Mouse (Mus musculus) hematopoietic stem cell, adult 5-6 weeks (primary cell): ENCODE data around the gene Neurl1b. TPM values are rescaled to one million over a fixed set of nuclear protein-coding genes. Genes with fewer than 3 reads are reported as not detected.

ENCODE experiments used
- ATAC-seq, 2 experiments: fragments of 125-278 bp in 1 of 2; replicated peaks in 1 of 2; 2 replicates each; pipeline ENCODE4 v1.8.0; 2016 to 2017; ENCODE audit warnings: inconsistent platforms in 2 of 2, mild to moderate bottlenecking in 2 of 2, moderate number of reproducible peaks in 2 of 2, low read depth in 1 of 2, moderate TSS enrichment in 1 of 2; ENCODE audit not compliant: low FRiP score in 2 of 2, poor library complexity in 2 of 2, severe bottlenecking in 2 of 2, insufficient read depth in 1 of 2, low TSS enrichment in 1 of 2
- total RNA-seq: library from RNA; stranded (forward); fragments of 172-1452, 232-1000 nt; gene quantifications from 2 replicates; pipeline ENCODE4 v1.2.3, GENCODE M21; 2017

Neurl1b gene
- total RNA-seq, 1 experiment from 2014 or later = 7.0 TPM

DNA sequence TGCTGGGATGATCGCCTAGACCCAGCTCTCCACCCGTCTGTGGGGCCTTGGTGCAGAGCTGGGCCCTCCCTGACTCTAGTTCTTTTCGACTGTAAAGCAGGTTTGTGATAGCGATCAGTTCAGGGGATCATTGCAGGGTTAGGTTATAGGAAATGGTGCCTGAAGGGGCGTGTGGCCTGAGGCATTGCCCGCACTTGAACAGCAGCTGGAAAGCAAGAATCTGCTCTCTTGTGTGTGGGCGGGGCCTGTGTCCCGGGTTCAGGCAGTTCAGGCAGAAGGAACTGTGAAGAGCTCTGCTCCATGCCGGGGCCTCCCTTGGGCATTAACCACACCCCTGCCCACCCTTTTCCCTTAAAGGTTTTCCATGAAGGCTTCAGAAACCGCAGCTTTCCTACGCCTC is 18.7 kb downstream of the Neurl1b start:
- no peak for ATAC-seq

DNA sequence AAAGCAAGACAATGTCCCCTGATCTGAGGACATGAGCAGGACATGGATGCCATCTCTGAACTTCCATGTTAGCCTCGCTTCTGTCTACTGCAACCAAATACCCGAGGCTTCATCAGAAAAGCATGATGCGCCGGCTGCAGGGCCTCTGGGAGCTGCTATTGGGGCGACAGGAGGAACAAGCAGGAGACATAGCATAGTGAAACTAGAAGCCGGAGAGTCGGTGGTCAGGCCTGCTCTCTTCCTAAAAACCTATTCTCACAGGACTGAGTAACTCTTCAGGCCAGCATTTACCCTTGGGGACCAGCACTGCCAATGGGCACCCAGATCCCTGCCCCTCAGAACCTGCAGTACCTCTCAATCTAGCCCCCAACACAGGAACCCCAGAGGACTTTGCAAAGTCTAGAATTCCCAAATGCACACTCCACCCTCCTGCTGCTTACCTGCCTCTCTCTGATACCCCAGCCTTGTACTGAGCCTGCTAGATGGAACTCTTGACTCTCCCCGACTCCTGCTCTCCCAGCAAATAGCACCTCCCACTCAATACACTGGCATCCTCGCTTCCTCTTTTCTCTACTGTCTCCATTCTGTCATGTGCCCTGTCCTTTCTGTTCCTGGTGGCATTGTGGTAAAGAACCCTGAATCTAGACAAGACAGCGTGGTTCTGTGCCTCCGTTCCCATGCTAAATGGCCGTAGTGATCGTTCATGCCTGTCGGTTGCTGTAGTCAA is 22.6 kb downstream of the Neurl1b start:
- peak in 1 of 2 experiments; percentile 32; a peak in 1 of 4 replicates for ATAC-seq

DNA sequence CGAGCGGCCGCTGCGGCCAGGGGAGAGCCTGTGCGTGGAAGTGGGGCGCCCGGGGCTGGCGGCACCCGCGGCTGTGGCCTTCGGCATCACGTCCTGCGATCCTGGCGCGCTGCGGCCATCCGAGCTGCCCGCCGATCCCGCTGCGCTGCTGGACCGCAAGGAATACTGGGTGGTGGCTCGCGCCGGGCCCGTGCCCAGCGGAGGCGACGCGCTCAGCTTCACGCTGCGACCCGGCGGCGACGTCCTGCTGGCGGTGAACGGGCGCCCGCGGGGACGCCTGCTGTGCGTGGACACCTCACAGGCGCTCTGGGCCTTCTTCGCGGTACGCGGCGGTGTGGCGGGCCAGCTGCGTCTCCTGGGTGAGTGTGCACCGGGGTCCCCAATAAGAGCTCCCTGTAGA is 24.4 kb downstream of the Neurl1b start:
- no peak for ATAC-seq

- ATAC-seq = no peak
Measured at GRCm38 (mm10) chr17:26441024-26441423, 26.4 kb downstream of the Neurl1b start.

DNA sequence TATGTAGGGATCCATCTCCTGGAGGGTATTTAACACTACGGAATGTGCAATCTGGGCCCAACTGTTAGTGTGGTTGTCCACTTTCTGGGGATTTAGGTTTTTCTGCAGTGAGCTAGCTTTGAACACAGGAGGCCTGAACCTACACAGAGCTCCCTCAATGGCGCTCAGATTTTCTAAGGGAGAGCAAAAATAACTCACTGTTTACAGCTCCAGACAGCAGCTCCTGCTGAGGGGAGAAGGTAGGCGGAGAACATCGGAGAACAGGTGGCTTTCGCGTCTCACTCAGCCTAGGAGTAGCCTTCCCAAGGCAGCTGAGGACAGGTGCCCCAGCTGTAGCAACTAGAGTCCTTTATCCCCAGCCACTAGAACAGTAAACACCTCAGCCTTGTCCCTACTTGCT is 27.6 kb downstream of the Neurl1b start:
- ATAC-seq = no peak

DNA sequence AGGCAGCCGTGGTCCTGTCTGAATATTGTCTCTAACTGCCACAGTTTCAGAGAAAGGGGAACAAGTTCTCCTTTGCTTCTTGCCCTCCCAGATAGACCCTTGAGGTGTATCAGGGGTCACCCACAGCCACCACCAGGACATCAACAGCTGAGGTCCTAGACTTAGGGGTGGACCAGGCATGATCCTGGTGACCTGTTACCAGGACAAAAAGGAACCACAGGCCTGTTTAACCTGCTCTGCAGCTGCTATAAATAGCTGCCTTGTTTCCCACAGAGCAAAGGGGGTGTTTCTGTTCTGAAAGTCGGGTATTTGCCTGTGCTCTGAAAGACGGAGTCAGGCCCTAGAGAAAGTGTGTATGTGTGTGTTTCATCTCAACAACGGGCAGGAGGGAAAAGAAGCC is 29.2 kb downstream of the Neurl1b start:
- ATAC-seq = no peak

GRCm38 (mm10) chr17:26449472-26449871 is 34.8 kb downstream of the Neurl1b start:
- ATAC-seq = no peak

DNA sequence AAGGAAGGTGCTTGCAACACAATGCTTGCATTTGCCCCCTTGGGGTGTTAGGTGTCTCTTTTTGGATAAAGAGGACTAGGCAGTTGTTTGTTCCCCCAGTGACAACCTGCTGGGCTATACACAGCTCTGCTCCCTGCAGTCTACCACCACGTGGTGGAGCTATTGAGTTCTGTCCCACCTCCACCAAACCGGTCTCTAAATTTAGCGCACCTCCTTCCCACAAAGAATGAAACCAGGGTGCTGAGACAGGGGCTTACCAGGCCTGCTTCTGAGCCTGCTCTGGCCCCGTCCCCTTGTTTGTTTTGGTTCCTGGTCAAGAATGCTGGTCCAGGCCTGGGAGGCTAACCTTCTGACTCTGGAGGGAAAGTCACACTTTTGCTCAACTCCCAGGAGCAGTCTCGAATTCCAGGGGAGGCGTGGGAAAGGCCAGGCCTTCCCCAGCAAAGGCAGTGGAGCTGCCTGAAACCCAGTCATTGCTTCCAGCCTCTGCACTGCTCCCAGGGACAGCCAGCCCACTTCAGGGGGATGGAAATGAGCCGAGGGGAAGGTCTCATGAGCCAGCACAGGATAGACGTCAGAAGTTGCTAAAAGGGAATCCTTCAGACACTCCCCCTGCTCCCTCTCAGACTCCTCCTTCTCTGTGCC is 37.1 kb downstream of the Neurl1b start:
- peak; percentile 65 to 67 for ATAC-seq

DNA sequence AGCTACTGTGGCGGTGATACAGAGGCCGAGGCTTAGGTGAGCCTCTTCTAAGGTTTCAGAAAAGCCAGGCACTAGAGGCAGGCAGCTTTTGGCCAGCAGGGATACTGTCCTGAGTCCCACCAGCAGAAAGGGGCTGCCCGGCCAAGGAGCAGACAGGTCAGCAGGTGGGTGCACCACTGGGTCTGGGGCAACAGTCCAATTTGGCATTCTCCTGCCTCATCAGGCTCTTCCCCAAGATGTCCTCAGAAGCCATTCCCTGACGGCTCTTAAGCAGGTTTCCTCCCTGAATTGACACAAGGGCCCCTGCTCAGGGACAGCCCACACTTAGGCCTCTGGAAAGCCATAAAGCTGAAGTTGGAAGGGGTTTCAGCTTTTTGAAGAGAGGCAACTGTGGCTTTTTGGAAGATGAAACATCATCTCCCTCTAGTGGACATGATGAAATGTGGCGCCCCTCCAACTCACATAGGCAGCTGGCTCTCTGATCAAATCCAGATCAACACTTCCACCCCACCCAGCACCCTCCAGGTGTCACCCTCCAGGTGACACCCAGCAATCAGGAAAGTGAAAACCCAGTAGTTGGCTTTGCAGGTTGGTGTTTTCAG is 37.8 kb downstream of the Neurl1b start:
- peak; percentile 23 to 48; a peak in 1 of 4 replicates for ATAC-seq

- no peak for ATAC-seq
Measured at GRCm38 (mm10) chr17:26457506-26457905, 42.9 kb downstream of the Neurl1b start.

GRCm38 (mm10) chr17:26458049-26458448 is 43.4 kb downstream of the Neurl1b start:
- ATAC-seq = no peak

- peak; percentile 14 to 52; a peak in 2 of 4 replicates for ATAC-seq
Measured at GRCm38 (mm10) chr17:26462634-26463170, 48.1 kb downstream of the Neurl1b start.

DNA sequence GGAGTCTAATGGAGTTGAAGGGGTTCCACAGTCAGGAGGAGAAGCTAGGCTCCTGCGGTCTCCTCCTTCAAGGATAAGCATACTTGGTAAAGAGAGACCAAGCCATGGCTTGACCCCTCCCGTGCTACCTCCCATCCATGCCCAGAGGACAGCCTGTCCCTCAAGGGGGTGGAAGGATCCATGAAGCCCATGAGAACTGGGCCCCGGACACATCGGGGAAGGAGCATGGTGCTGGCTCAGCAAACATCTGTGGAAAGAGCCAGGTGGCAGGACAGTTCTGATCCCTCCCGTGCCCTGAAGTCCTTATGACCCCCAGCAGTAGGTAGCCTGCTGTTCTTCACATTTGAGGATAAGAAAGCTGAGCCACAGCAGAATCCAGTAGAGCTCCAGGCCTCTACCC is 48.8 kb downstream of the Neurl1b start:
- ATAC-seq = no peak

- no peak for ATAC-seq
Measured at GRCm38 (mm10) chr17:26463984-26464383, 49.4 kb downstream of the Neurl1b start.

DNA sequence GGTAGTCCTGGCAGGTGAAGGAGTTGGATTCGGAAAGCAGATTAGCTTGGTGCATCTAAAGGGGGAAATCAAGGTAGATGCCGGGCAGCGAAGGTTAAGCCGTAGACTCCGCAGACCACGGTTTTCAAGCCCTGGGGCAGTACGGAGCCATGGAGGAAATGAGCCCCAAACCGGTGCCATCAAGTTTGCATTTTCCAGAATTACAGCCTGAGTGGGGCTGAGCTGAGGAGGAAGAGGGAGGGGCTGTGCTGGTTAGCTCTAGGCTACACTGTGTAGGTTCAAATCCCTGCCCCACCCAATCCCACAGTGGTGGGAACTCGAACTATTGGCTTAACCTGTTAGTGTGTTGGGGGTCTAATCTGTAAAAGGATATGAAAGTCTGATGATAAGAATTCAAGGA is 49.9 kb downstream of the Neurl1b start:
- no peak for ATAC-seq

- ATAC-seq = no peak
Measured at GRCm38 (mm10) chr17:26464972-26465371, 50.3 kb downstream of the Neurl1b start.

DNA sequence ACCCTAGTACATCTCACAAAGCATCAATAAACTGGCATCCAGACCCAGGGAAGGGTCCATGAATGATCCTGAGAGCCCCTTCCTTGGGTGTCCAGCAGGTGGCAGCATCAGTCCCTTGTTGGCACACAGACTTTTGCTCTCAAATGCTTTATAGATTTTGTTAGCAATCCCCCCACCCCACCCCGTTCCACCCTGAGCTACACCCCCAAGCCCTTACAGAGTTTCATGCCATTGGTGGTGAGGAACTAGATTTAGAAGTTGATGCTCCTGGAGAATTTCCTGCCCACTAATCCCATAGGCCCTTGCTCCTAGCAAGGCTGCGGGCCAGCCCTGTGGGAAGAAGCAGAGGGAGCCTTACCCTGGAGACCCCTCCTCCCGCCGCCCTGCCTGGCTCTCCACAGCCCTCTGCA is 52.1 kb downstream of the Neurl1b start:
- ATAC-seq = peak; percentile 33 to 42; a peak in 2 of 4 replicates

DNA sequence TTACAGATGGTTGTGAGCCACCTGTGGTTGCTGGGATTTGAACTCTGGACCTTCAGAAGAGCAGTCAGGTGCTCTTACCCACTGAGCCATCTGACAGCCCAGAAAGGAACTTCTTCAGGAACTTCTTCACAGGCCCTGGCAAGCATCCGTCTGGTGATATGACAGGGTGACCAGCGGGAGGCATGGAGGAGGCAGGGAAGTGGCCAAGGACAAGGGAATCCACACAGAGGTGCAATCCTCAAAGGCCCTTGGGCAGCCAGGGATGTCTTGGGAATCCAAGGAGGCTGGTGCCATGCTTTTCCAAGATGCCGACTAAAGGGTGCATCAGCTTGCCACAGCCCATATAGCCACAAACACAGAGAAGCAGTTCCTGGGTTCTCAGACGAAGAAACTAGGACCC is 53.0 kb downstream of the Neurl1b start:
- no peak for ATAC-seq
